Mouse (Mus musculus): ENCODE measurements around the gene Fam83g. TPM values are rescaled to one million over a fixed set of nuclear protein-coding genes. Genes with fewer than 3 reads are reported as not detected.
A peak's percentile ranks its signal among the peaks of the same experiment; 100 is the strongest.
"Not testable (repeated sequence)": the region's sequence is repeated elsewhere in the genome, so short reads cannot be mapped to it uniquely, and the experiment has no call there.

Fam83g gene
- 0.50 and 0.59 TPM in 2 replicates for polyA plus RNA-seq (2016; fragmentation: Nextera tagmentation; extraction: Ambion mirVana)

GRCm38 (mm10) chr11:61683907-61684731 is at the start of gene Fam83g:
Gene Fam83g, plus strand, starts transcription at chr11:61684091.
- 1% methylated on average over 76 of the region's 76 CpGs for WGBS
- Histone ChIP-seq H3K27ac (replicated peaks) (no peak within 1 kb of the TSS), H3K9ac (replicated peaks) (0 out of 2 replicates have a peak within 1 kb of the TSS, but pooled peaks have one; percentile 31)

GRCm38 (mm10) chr11:61636309-61636708 is 47.6 kb upstream of the Fam83g start:
- H3K4me2 ChIP-seq (replicated peaks); H3K4me1 ChIP-seq; H3K27ac ChIP-seq (replicated peaks); ATAC-seq (ENCODE audit: low FRiP score, low read depth); H3K4me3 ChIP-seq; H3K36me3 ChIP-seq; H3K27me3 ChIP-seq; H3K9me3 ChIP-seq; H3K9ac ChIP-seq (replicated peaks): not testable (repeated sequence)
- WGBS: 91% methylated on average over 3 of the region's 4 CpGs

More at GRCm38 (mm10) chr11:61683907-61684731, at the start of gene Fam83g:
- Histone ChIP-seq H3K36me3 (no peaks in the 10 kb centered on the region), H3K4me1 (peaks cover 9% of the 10 kb centered on the region), H3K9me3 (no peaks in the 10 kb centered on the region), H3K27me3 (peaks cover 47% of the 10 kb centered on the region), H3K4me3 (peak within 1 kb of the TSS; percentile 41), H3K4me2 (replicated peaks) (peak within 1 kb of the TSS; percentile 50)
- ATAC-seq (ENCODE audit: low FRiP score, low read depth): peak; percentile 30; the same call in 1 of the 2 replicates

GRCm38 (mm10) chr11:61637413-61637812 is 46.5 kb upstream of the Fam83g start:
- ATAC-seq (ENCODE audit: low FRiP score, low read depth): no peak
- Histone ChIP-seq H3K4me1 (no peaks in the 10 kb centered on the region), H3K4me2 (replicated peaks) (no peak overlapping the region), H3K36me3 (no peaks in the 10 kb centered on the region), H3K27ac (replicated peaks) (no peak overlapping the region), H3K9ac (replicated peaks) (no peak overlapping the region), H3K27me3 (no peaks in the 10 kb centered on the region), H3K4me3 (no peak overlapping the region), H3K9me3 (no peaks in the 10 kb centered on the region)
- WGBS: 64% methylated on average over 1 of the region's 1 CpGs

GRCm38 (mm10) chr11:61637856-61638255 is 46.0 kb upstream of the Fam83g start:
- Histone ChIP-seq H3K36me3 (no peaks in the 10 kb centered on the region), H3K9ac (replicated peaks) (no peak overlapping the region), H3K27me3 (no peaks in the 10 kb centered on the region), H3K9me3 (no peaks in the 10 kb centered on the region), H3K4me3 (no peak overlapping the region), H3K4me2 (replicated peaks) (no peak overlapping the region), H3K4me1 (no peaks in the 10 kb centered on the region), H3K27ac (replicated peaks) (no peak overlapping the region)
- WGBS: 87% methylated on average over 3 of the region's 3 CpGs
- no peak for ATAC-seq (ENCODE audit: low FRiP score, low read depth)

GRCm38 (mm10) chr11:61638764-61639536 is 44.9 kb upstream of the Fam83g start:
- Histone ChIP-seq H3K4me1 (no peaks in the 10 kb centered on the region), H3K4me3 (no peak overlapping the region), H3K27me3 (no peaks in the 10 kb centered on the region), H3K27ac (replicated peaks) (no peak overlapping the region), H3K9me3 (no peaks in the 10 kb centered on the region), H3K4me2 (replicated peaks) (no peak overlapping the region), H3K9ac (replicated peaks) (no peak overlapping the region), H3K36me3 (no peaks in the 10 kb centered on the region)
- WGBS: 83% methylated on average over 12 of the region's 12 CpGs
- no peak for ATAC-seq (ENCODE audit: low FRiP score, low read depth)

GRCm38 (mm10) chr11:61639601-61640177 is 44.2 kb upstream of the Fam83g start:
- no peak overlapping the region for H3K9ac ChIP-seq (replicated peaks)
- H3K4me1 ChIP-seq: no peaks in the 10 kb centered on the region
- H3K4me2 ChIP-seq (replicated peaks): no peak overlapping the region
- no peak overlapping the region for H3K4me3 ChIP-seq
- no peaks in the 10 kb centered on the region for H3K36me3 ChIP-seq
- no peaks in the 10 kb centered on the region for H3K9me3 ChIP-seq
- H3K27me3 ChIP-seq: no peaks in the 10 kb centered on the region
- 96% methylated on average over 6 of the region's 6 CpGs for WGBS
- no peak overlapping the region for H3K27ac ChIP-seq (replicated peaks)
- ATAC-seq (ENCODE audit: low FRiP score, low read depth): no peak

- H3K27ac ChIP-seq (replicated peaks); H3K4me3 ChIP-seq; H3K4me2 ChIP-seq (replicated peaks); H3K27me3 ChIP-seq; H3K9me3 ChIP-seq; H3K9ac ChIP-seq (replicated peaks); ATAC-seq (ENCODE audit: low FRiP score, low read depth); H3K36me3 ChIP-seq; H3K4me1 ChIP-seq: not testable (repeated sequence)
- WGBS: 82% methylated on average over 9 of the region's 9 CpGs
Measured at GRCm38 (mm10) chr11:61640585-61640984, 43.3 kb upstream of the Fam83g start.

GRCm38 (mm10) chr11:61642106-61642505 is 41.8 kb upstream of the Fam83g start:
- no peaks in the 10 kb centered on the region for H3K4me1 ChIP-seq
- no peak overlapping the region for H3K4me3 ChIP-seq
- H3K27ac ChIP-seq (replicated peaks): no peak overlapping the region
- ATAC-seq (ENCODE audit: low FRiP score, low read depth): no peak
- H3K9me3 ChIP-seq: no peaks in the 10 kb centered on the region
- 91% methylated on average over 7 of the region's 7 CpGs for WGBS
- no peaks in the 10 kb centered on the region for H3K36me3 ChIP-seq
- H3K27me3 ChIP-seq: no peaks in the 10 kb centered on the region
- H3K4me2 ChIP-seq (replicated peaks): no peak overlapping the region
- no peak overlapping the region for H3K9ac ChIP-seq (replicated peaks)

GRCm38 (mm10) chr11:61643184-61643961 is 40.5 kb upstream of the Fam83g start:
- Histone ChIP-seq H3K27me3 (no peaks in the 10 kb centered on the region), H3K4me1 (no peaks in the 10 kb centered on the region), H3K4me2 (replicated peaks) (no peak overlapping the region), H3K27ac (replicated peaks) (no peak overlapping the region), H3K9ac (replicated peaks) (no peak overlapping the region), H3K4me3 (no peak overlapping the region), H3K9me3 (no peaks in the 10 kb centered on the region), H3K36me3 (no peaks in the 10 kb centered on the region)
- 81% methylated on average over 5 of the region's 5 CpGs for WGBS
- no peak for ATAC-seq (ENCODE audit: low FRiP score, low read depth)

- no peak overlapping the region for H3K4me2 ChIP-seq (replicated peaks)
- no peak overlapping the region for H3K4me3 ChIP-seq
- ATAC-seq (ENCODE audit: low FRiP score, low read depth): no peak
- WGBS: 81% methylated on average over 11 of the region's 11 CpGs
- H3K9ac ChIP-seq (replicated peaks): 0 out of 2 replicates have a peak overlapping the region, but pooled peaks have one; percentile 28
- no peak overlapping the region for H3K27ac ChIP-seq (replicated peaks)
- no peaks in the 10 kb centered on the region for H3K27me3 ChIP-seq
- no peaks in the 10 kb centered on the region for H3K36me3 ChIP-seq
- no peaks in the 10 kb centered on the region for H3K9me3 ChIP-seq
- H3K4me1 ChIP-seq: no peaks in the 10 kb centered on the region
Measured at GRCm38 (mm10) chr11:61644576-61645326, 39.1 kb upstream of the Fam83g start.

- ATAC-seq (ENCODE audit: low FRiP score, low read depth): no peak
- no peaks in the 10 kb centered on the region for H3K36me3 ChIP-seq
- 76% methylated on average over 5 of the region's 5 CpGs for WGBS
Measured at GRCm38 (mm10) chr11:61645357-61645857, 38.5 kb upstream of the Fam83g start.

More at GRCm38 (mm10) chr11:61645357-61645857, 38.5 kb upstream of the Fam83g start:
- H3K4me1 ChIP-seq: no peaks in the 10 kb centered on the region
- no peak overlapping the region for H3K4me3 ChIP-seq
- H3K9ac ChIP-seq (replicated peaks): no peak overlapping the region
- no peak overlapping the region for H3K4me2 ChIP-seq (replicated peaks)
- H3K27me3 ChIP-seq: no peaks in the 10 kb centered on the region
- no peak overlapping the region for H3K27ac ChIP-seq (replicated peaks)
- H3K9me3 ChIP-seq: no peaks in the 10 kb centered on the region
